Mouse (Mus musculus) embryonic facial prominence, embryonic 10.5 days (tissue): Measurements from ENCODE around the gene Mrps27. TPM values are rescaled to one million over a fixed set of nuclear protein-coding genes. Genes with fewer than 3 reads are reported as not detected.
A peak's percentile ranks its signal among the peaks of the same experiment; 100 is the strongest.

Experiments
- DNase-seq: peaks from one replicate; pipeline ENCODE4 v3.0.0-alpha.2; 2017; ENCODE audit warnings: low spot score
- H3K27ac ChIP-seq: fragments of 300-500 bp; sonication (generic); replicated peaks from 2 replicates; pipeline ENCODE4 v1.5.1; 2016; ENCODE audit warnings: mild to moderate bottlenecking
- H3K27me3 ChIP-seq: fragments of 300-500 bp; sonication (generic); replicated peaks from 2 replicates; pipeline ENCODE4 v1.6.1; 2016; ENCODE audit warnings: low read depth, mild to moderate bottlenecking; ENCODE audit not compliant: poor library complexity, severe bottlenecking
- H3K36me3 ChIP-seq: fragments of 300-500 bp; sonication (generic); replicated peaks from 2 replicates; pipeline ENCODE4 v1.6.1; 2016; ENCODE audit warnings: mild to moderate bottlenecking, moderate library complexity
- H3K4me1 ChIP-seq: fragments of 300-500 bp; sonication (generic); 2 replicates; pipeline ENCODE4 v1.6.1; 2016
- H3K4me3 ChIP-seq: fragments of 300-500 bp; sonication (generic); 2 replicates; pipeline ENCODE4 v1.5.1; 2016; ENCODE audit warnings: mild to moderate bottlenecking, moderate library complexity
- H3K9me3 ChIP-seq: fragments of 300-500 bp; sonication (generic); 2 replicates; pipeline ENCODE4 v1.6.1; 2016; ENCODE audit warnings: mild to moderate bottlenecking
- WGBS: fragments of 180-500 bp; shearing (Covaris S2); methylation state at CpG from one replicate; pipeline ENCODE4 v1.1.7; 2016; 5-methylcytosine and 5-hydroxymethylcytosine counted together
- polyA plus RNA-seq: library from polyadenylated mRNA; unstranded; fragments of >200 nt; fragmentation: Nextera tagmentation; extraction: Ambion mirVana; gene quantifications from 2 replicates; pipeline ENCODE4 v1.2.1, GENCODE M21; 2016

Gene Mrps27
- polyA plus RNA-seq, 1 experiment from 2014 or later = 82.8 TPM

DNA sequence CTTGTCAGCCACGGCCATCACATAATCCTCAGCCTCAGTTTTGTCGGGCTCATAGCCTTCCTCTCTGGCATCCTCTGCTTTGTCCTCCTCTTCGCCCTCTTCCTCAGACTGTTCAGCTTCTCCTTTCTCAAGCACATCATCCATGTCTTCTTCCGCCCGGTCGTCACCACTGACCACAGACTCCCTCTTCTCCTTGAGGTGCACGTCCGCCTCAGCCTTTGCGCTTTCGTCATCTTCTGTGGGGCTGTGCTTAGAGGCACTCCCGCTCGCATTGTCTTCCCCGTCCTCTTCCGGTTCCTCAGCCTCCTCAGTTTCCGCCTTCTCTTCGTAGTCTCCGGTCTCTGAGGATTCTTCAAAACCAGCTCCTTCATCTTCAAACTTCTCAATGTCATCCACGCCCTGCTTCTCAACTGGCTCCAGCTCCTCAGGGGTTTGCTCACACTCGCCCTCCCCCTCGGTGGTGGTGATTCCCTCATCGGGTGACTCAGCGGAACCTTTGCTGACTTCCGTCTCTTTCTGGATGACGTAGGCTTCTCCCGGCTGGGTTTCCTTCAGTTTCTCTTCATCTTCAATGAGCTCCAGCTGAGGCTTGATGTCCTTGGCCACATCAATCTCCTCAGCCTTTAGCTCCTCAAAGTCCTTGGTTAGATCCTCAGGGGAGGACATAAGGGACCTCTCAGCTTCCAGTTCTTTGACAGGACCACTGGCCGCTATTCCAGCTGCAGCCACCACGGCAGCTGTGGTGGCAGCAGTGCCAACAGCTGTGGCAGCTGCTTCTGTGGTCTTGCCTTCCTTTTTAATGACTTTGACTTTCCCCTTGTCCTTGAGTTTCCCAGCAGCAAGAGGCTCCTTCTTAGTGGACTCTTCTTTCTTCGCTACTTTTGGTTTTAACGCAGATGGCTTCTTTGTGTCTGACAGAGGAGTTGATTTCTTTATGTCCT is 88.8 kb downstream of the Mrps27 start:
- H3K27me3 ChIP-seq = no peaks in the 10 kb centered on the region
- 96% methylated on average over 29 of the region's 29 CpGs for WGBS
- H3K9me3 ChIP-seq = no peaks in the 10 kb centered on the region
- H3K27ac ChIP-seq = no peak overlapping the region
- peaks cover 99% of the 10 kb centered on the region for H3K36me3 ChIP-seq
- no peak overlapping the region for H3K4me3 ChIP-seq
- H3K4me1 ChIP-seq = no peaks in the 10 kb centered on the region
- no peak for DNase-seq

DNA sequence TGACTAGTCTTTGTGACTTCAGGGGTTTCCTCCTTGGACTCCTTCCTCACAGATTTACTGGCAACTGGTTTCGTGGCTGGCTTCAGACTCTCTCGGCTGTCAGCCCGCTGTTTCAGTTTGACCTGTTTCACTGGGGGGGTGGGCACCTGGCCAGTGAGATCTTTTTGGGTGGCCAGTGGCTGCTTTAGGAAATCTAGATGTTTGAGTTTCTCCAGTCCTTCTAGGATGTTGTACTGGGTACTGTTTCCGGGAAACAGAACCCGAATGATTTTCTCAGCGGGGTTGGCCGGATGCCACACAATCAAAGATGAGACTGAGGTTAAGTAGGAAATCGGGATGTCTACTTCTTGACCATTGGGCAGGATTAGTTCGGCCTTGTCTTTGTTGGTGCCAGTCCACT is 89.9 kb downstream of the Mrps27 start:
- WGBS = 97% methylated on average over 9 of the region's 9 CpGs
- Histone ChIP-seq H3K4me3 (no peak overlapping the region), H3K9me3 (no peaks in the 10 kb centered on the region), H3K4me1 (no peaks in the 10 kb centered on the region), H3K27me3 (no peaks in the 10 kb centered on the region), H3K27ac (no peak overlapping the region), H3K36me3 (peaks cover 99% of the 10 kb centered on the region)
- no peak for DNase-seq

DNA sequence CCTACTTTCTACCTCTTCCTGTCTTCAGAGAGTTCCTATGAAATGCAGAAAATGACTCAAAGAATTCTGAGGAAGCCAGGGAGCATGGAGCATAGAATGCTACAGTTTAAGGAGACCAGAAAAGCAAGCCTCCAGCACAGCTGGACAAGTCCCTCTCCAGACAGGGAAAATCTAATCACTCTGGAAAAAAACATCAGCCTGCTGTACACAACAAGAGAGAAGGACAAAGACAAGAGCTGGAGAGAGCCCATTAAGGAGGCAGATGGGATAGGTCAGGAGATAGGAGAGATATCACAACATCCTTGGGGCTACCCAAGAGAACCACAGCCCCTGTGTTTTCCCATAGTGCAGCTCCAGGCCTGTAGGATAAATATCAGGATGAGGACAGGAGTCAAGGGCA is 92.5 kb downstream of the Mrps27 start:
- Histone ChIP-seq H3K27me3 (no peaks in the 10 kb centered on the region), H3K4me1 (peaks cover 12% of the 10 kb centered on the region), H3K4me3 (no peak overlapping the region), H3K27ac (no peak overlapping the region), H3K36me3 (peaks cover 99% of the 10 kb centered on the region), H3K9me3 (no peaks in the 10 kb centered on the region)
- no peak for DNase-seq

DNA sequence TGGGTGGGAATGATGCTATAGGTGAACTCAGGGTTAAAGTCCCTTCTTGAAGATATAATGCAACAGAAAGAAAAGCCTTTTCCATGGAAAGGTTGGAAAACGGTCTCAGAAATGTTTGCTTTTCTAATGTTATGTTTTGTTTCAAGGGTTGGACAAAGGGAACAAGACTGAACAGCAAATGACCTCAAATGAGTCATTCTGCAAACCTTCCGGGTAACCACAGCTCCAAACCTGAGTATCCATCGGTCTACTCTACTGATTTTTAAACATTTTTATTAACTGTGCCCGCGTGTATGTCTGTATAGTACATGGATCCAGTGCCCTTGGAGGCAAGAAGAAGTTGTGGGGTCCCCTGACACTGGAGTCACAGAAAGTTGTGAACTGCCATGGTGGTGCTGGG is 94.8 kb downstream of the Mrps27 start:
- Histone ChIP-seq H3K4me1 (peaks cover 33% of the 10 kb centered on the region), H3K4me3 (no peak overlapping the region), H3K27ac (no peak overlapping the region), H3K9me3 (no peaks in the 10 kb centered on the region), H3K27me3 (no peaks in the 10 kb centered on the region), H3K36me3 (peaks cover 82% of the 10 kb centered on the region)
- WGBS = 92% methylated on average over 5 of the region's 5 CpGs
- DNase-seq = no peak

DNA sequence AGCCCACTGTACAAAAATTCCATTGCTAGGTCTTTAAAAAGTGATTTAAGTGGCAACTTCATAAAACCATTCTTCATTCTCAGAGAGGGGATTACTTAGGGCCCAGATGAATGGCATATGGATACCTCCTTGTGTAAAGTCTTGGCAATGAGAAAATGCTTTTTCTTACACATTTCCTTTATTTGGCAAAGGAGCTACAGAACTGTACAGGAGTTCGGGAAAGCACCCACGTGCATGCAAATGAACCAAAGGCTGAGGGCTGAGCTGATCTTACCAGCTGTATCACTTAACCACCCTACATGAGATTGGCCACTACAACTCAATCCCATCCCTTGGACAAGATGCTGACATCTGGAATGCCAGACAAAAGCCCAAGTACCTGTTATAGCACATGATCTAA is 95.6 kb downstream of the Mrps27 start:
- Histone ChIP-seq H3K9me3 (no peaks in the 10 kb centered on the region), H3K27me3 (no peaks in the 10 kb centered on the region), H3K4me1 (peaks cover 42% of the 10 kb centered on the region), H3K36me3 (peaks cover 73% of the 10 kb centered on the region), H3K27ac (no peak overlapping the region), H3K4me3 (no peak overlapping the region)
- DNase-seq = no peak
- 89% methylated on average over 2 of the region's 2 CpGs for WGBS

DNA sequence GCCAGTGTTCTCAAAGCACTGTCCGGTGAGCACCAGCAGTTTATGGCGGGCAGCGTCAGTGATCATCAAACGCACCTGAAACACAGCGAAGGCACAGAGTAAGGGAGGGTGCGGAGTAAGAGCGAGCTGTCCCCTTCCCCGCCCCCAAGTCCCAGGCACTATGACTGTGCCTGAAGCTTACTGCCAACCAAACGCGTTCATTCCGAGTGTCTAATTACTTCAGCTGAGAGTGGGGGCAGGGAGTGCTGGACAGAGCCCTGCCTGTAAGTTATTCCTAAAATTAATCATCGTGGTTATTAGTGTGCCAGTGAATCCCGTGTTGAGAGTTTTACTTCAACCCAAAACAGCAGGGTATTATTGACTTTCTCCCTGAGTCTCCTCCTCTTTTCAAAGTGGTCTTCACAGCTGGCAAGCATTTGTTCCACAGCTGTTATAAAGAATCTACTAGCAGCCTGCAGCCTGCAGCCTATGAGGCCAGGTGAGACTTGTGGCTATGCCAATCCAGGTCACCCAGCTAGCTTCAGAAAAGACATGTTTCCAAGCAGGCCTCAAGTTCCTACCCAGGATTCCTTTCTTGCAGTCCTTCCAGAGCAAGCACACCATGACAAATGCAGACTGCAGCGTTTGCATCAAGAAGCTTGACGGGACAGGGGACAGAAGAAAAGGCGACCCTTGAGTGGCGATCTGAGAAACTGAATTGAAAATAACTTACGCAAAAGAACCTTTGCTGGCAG is 97.3 kb downstream of the Mrps27 start:
- Histone ChIP-seq H3K27me3 (no peaks in the 10 kb centered on the region), H3K4me3 (peak overlapping the region; percentile 47), H3K27ac (peak overlapping the region; percentile 71), H3K36me3 (peaks cover 57% of the 10 kb centered on the region), H3K9me3 (no peaks in the 10 kb centered on the region), H3K4me1 (peaks cover 54% of the 10 kb centered on the region)
- DNase-seq = peak; percentile 43
- WGBS = 50% methylated on average over 18 of the region's 18 CpGs

DNA sequence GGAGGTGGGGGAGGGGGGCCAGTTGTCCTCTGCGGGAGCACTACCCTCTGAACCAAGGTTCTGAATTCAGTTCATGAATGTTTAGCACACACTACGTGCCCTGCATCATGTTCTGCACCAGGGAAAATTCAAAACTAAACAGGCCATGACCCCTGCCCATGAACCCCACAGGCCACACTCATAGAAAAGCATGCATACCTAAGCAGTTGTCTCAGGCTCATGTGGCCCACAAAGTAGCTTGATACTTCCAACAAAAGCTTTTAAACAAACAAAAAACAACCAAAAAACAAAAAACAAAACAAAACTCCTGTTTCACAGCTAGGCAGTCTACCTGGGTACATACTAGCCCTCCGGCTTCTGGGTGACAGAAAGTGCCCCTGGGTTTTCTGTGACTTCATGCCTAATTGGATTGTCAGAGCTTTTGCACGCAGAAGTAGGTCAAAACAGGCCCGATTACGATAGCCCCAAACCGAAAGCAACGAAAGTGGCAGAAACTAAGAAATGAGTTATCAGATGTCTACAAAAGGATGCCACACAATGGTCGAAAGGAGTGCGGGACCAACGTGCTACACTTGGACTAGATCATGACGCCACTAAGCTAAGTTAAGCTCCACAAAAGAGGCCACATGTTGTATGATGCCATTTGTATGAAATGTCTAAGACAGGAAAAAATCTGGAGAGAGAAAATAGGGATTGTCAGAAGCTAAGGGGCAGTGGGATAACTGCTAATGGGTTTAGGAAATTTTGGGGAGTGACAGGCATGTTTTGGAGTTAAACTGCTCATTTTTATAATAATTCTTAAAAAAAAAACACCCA is 98.1 kb downstream of the Mrps27 start:
- no peak for DNase-seq

DNA sequence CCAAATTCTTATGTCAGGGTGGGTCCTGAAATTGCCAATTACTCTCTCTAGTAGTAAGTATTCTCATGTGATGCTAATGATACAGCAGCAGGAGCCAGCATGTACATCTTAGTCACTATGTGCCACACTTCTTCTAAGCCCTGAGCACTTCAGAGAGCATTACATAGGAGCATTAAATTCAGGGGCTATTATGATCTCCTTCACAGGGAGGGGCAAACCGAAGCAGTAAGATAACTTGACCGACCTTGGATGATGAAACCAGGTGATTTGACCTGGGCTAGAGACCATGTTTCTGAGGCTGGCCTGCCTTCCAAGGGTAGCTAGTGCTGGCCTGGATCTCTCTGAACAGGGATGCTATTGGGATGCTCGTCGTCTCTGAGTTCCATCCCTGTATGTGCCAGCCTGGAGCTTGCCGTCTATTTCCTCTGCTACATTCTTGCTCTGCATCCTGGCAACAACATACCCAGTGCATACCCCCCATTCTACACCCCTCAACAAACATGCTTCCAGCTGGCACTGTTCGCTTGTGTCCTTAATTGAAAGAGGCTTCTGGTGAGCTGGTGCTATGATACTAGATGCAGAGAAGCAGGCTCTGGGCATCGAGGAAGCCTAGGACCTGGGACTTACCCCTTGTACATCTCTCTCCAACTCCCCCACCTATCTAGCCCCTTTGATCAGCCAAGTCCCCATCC is 99.0 kb downstream of the Mrps27 start:
- H3K27ac ChIP-seq = peak overlapping the region; percentile 69
- 61% methylated on average over 7 of the region's 7 CpGs for WGBS
- no peaks in the 10 kb centered on the region for H3K27me3 ChIP-seq
- H3K9me3 ChIP-seq = no peaks in the 10 kb centered on the region
- peaks cover 40% of the 10 kb centered on the region for H3K36me3 ChIP-seq
- H3K4me1 ChIP-seq = peaks cover 65% of the 10 kb centered on the region
- DNase-seq = no peak
- H3K4me3 ChIP-seq = peak overlapping the region; percentile 47

More for the DNA sequence above, 98.1 kb downstream of the Mrps27 start:
- Histone ChIP-seq H3K27me3 (no peaks in the 10 kb centered on the region), H3K4me1 (peaks cover 62% of the 10 kb centered on the region), H3K9me3 (no peaks in the 10 kb centered on the region), H3K27ac (peak overlapping the region; percentile 71), H3K4me3 (peak overlapping the region; percentile 47), H3K36me3 (peaks cover 50% of the 10 kb centered on the region)
- 60% methylated on average over 12 of the region's 12 CpGs for WGBS

DNA sequence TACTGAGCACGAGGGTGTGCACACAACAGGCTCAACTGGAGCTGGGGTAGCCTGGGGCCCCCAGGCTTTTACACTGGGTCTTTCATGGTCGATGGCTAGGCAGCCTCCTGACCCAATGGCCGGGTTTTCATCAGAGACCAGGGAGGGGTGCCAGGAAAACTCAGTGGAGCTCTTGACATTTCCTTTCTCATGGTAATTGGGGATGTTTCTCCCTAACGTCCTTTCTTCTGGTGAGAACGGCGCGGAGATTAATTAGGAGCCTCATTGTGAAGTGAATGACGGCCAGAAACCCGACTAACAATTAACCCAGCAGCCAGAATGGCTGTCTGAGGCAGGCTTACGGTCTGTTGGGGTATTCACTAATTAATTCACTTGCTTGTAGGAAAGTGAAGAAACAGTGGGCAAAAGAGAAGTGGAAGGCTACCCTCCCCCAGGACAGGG is 99.9 kb downstream of the Mrps27 start:
- Histone ChIP-seq H3K36me3 (peaks cover 32% of the 10 kb centered on the region), H3K27me3 (no peaks in the 10 kb centered on the region), H3K4me3 (peak overlapping the region; percentile 47), H3K9me3 (no peaks in the 10 kb centered on the region), H3K4me1 (peaks cover 71% of the 10 kb centered on the region), H3K27ac (peak overlapping the region; percentile 69)
- DNase-seq = peak; percentile 55
- WGBS = 9% methylated on average over 10 of the region's 10 CpGs

DNA sequence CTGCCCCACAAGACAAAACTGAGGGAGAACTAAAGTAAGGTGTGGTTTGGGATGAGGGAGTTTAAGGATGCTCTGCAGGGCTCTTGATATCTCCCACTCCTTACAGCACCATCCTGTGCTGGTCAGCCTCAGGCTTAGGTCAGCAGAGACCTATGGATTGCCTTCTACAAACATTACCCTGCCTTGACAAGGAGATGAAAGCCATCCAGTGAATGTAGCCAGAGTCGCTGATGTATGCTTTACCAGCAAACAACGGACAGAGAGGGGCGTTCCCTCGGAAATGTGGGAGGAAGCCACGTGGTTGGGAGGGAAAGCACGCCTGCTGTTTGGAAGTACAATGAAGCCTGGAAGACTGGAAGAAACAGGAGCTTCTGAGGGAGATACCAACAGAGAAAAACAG is 100.3 kb downstream of the Mrps27 start:
- no peaks in the 10 kb centered on the region for H3K9me3 ChIP-seq
- 4% methylated on average over 6 of the region's 6 CpGs for WGBS
- peaks cover 75% of the 10 kb centered on the region for H3K4me1 ChIP-seq
- H3K27me3 ChIP-seq = no peaks in the 10 kb centered on the region
- peak overlapping the region; percentile 47 for H3K4me3 ChIP-seq
- peaks cover 27% of the 10 kb centered on the region for H3K36me3 ChIP-seq
- DNase-seq = peak; percentile 66
- H3K27ac ChIP-seq = peak overlapping the region; percentile 69

DNA sequence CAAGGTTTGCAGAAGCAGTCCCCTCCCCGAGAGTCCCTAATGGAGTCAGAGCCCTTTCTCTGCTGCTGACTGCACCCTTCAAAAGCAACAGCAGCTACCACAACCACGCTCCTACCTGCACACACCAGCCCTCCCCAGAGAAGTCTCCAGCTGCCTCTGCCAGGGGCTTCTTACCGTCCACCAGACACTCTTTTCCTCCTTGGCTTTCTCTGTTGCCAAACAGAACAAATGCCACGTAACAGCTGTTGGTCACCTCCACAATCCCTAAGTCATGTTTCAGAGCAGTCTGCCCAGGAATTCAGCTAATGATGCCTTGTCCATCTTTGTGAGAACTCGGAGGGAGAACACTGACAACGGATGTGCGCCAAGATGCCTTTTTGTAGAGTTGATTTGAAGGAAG is 102.4 kb downstream of the Mrps27 start:
- Histone ChIP-seq H3K27ac (peak overlapping the region; percentile 80), H3K36me3 (peaks cover 6% of the 10 kb centered on the region), H3K9me3 (no peaks in the 10 kb centered on the region), H3K4me3 (peak overlapping the region; percentile 19), H3K4me1 (peaks cover 68% of the 10 kb centered on the region), H3K27me3 (no peaks in the 10 kb centered on the region)
- no peak for DNase-seq
- 71% methylated on average over 7 of the region's 7 CpGs for WGBS
